Mouse (Mus musculus): ENCODE measurements around the gene Myo5a. TPM values are rescaled to one million over a fixed set of nuclear protein-coding genes. Genes with fewer than 3 reads are reported as not detected.
"Not testable (repeated sequence)": the region's sequence is repeated elsewhere in the genome, so short reads cannot be mapped to it uniquely, and the experiment has no call there.

Myo5a gene
- total and polyA plus RNA-seq, 3 experiments: 3.7 to 45.6 (median 45.4) TPM

DNA sequence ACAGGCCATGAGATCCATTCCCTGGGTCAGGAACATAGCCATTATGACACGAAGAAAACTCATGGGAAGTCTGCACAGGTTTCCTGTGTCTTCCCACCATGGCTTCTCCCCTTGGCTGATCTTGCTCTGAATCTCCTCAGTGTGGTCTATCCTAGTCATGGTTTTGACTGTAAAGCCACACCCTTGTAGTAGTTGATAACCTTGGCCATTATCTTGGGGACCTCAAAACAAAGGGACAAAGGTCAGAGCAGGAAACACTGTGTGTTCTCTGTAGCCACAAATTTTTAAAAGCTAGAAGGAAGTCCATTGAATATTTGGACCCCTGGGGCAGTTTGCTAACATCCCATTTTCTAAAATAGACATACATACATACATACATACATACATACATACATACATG, 177.5 kb downstream of the Myo5a start:
- DNase-seq: no peak

DNA sequence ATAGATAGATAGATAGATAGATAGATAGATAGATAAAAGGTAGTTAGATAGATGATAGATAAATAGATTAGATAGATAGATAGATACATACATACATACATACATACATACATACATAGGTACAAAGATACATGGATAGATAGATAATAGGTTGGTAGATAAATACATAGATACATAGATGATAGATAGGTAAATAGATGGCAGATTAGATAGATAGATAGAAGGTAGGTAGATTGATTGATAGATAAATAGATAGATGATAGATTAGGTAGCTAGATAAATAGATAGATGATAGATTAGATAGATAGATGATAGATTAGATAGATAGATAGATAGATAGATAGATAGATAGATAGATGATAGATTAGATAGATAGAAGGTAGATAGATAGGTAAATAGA, 178.1 kb downstream of the Myo5a start:
- no peak for DNase-seq

DNA sequence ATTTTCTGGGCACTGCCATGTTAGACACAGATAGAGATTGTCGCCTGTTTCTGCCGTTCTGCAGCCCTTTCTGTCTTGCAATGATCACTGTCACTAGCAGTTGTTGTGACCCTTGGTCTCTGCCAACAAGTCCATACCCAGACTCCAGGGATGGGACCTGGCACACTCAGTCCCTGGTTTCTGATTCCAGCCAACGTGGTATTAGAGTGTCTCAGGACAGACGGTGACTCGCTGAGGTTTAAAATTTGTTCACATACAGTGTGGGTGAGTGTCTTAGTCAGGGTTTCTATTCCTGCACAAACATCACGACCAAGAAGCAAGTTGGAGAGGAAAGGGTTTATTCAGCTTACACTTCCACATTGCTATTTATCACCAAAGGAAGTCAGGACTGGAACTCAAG, 182.3 kb downstream of the Myo5a start:
- not testable (repeated sequence) for DNase-seq

DNA sequence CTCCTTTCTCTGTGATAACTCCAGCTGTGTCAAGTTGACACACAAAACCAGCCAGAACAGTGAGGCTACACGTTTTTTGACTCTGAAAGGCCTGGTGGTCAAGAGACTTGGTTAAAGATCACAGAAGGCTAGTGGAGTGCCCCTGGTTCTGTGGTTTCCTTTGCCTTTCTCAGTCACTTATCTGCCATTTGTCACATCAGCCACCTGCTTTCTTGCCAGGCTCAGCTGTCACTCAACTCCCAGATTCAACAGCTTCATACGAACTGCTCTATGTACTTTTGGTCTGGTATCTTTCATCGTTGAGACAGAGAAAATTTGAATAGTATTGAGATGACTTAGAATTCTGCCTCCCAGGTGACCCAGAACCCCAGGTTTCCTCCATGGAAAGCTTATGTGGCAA, 183.0 kb downstream of the Myo5a start:
- DNase-seq: no peak

DNA sequence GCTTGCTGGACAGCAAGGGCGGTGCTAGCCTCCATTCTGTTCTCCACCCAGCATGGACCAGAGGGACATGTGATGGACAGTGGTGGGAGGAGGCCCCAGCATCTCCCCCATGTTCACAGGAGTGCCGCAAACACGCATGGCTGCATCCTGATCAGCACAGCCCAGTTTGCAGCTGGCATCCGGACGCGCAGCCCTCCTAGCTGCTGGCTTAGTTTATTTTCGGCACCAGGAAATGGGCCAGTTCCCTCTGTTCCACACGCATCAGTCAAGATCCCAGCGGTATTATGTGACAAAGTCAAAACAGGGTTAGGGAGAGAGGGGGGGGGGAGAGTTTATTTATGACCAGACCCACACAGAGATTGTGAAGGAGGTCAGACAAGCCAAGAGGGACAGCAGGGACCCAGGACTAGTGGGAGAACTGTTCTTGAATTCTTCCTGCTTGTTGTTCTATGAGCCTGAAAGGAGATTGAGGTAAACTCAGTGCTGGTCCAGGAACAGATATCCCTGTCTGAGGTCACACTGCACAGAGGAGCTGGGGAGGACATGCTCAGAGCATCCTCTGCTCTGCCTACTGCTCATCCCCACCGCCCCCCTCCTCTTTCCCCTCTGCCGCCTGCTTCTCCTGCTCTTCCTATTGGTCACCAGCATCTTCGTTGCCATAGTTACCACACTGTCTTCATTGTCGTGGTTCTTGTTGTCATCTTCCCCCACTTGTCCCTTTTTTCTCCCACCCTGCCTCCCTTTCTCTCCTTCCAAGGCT, 183.6 kb downstream of the Myo5a start:
- no peak for DNase-seq

DNA sequence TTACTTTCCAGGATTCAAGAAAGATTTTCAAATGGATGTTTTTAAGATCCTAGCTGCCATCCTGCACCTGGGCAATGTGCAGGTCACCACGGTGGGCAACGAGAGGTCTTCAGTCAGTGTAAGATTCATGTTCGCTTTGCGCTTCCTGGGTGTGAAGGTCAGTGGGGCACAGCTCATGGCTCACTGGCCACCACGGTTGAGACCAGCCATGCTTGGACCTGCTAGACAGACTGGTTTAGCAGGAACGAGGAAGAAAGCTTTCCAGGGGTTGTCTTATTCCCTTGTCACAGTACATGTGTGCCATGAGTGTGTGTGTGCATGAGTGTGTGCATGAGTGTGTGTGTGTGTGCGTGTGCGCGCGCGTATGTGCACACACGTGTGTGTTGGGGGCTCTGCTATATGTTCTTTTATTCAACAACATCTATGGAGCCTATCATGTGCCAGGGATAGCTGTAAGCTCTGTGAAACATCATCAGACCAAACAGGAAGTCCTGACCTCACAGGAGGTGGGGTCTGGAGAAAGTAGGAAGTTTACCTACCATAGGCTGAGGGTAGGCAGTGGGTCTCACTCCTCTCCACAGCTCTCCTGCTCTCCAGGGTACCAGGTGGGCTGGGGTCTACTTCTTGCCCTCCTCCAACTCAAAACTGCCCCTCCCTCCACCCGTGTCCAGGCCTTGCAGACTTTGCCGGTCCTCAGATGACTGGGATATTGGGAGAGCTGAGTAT, 185.2 kb downstream of the Myo5a start:
- no peak for DNase-seq

DNA sequence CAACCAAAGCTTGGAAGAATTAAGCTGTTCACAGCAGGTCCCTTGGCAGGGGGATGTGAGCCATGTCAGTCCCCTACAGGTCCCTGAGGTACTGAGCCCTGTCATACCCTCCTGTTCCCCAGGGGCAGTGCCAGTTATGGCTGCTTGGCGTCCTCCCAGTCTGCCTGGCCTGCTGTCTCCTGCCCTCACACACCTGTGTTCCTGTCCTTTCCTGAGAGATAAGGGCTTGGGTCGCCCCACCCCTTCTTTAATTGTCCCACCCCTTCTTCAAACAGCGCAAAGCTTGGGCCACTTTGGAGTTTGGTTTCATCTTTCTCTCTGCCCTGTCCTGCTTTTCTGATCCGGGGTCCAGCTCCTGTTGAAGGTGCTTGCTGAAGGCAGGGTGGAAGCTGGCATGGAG, 188.0 kb downstream of the Myo5a start:
- no peak for DNase-seq

DNA sequence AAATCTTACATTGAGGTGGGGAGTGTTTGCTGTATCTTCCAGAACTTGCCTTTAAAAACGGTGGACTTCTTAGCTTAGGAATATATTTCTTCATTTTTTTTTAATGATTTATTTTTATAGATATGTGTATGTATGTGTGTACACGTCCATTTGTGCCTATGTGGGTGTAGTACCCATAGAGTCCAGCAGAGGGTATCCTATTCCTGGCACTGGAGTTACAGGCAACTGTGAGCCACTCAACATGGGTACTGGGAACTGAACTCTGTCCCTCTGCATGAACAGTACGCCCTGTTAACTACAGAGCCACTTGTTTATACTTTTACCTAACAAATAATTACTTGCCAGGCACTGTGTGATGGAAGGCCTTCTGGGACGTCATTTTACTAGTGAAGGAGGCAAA, 188.8 kb downstream of the Myo5a start:
- no peak for DNase-seq

DNA sequence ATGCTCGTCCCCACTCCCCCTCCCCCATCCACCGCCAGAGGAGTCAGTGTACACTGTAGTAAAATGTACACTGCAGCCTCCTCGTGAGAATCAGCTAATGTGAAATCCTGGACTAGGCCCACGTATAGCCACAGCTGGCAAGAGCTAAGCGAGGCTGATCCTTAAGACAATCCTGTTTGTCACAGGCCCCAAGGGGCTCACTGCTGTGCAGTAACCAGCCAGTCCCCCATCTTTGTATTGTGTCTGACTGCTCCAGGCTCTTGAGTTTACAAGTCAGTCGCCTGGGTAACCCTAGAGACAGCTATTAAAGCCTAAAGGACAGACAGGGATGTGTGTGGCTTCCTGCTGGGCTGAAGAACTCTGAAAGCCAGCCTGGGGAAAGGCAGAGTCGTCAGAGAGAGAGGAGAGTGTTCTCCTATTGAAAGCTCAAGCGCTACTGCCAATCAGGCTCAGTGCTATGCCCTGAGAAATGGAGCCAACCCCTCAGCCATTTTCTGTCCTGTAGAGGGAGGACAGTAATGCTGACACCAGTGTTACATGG, 190.6 kb downstream of the Myo5a start:
- no peak for DNase-seq

DNA sequence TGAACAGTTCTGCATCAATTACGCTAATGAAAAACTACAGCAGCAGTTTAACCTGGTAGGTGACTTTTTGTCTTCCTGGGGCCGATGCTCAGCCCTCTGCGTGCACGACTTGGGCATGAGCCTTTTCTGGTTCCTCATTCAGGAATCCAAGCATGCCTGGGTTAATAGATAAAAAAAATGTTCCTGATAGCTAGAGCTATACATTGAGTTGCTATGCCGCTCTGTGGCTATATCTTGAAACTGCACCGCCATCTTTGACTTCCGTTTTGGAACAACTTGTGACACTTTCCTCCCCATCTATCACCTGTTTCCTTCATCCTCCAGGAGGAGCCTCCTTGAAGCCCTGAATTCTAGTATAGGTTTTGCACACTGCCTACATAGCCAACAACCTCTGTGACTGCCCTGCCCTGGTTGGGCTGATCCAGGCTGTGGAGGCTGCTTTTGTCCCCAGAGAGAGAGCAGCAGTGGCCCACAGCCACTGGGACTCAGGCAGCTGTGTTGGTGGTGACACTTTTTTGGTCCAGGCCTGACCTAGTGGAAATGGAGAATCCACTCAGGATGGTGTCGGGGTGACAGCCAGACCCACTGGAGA, 191.5 kb downstream of the Myo5a start:
- no peak for DNase-seq

DNA sequence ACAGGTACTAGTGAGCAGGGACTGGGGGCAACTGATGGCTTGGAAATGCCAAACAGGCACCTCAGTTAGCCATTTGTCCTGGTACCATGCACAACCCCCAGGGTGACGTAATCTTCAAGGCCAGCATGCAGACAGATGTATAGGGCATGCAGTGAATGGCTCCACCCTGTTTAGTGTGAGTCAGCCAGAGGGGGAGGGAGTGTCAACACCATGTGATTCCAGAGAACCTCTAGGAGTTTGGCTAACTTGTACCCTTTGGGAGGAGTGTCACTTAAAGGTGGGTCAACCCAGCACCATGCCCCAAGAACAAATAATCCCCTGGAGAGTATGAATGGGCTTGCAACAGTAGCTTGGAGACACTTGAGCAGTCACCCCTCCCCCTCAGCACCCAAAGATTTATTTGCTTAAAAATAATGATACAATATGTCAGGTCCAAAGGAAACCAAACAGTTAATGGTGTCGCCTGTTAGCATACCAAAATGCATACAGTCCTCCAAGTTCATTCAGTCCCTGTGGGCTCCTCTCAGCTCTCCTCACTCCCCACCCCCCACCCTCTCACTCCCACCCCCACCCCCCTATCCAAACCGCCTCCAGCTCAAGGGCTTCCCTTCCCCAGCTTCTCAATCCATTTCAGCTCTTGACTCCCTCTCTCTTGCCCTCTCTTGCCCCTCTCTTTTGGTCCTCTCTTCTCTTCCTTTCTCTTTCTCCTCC, 193.3 kb downstream of the Myo5a start:
- DNase-seq: no peak

DNA sequence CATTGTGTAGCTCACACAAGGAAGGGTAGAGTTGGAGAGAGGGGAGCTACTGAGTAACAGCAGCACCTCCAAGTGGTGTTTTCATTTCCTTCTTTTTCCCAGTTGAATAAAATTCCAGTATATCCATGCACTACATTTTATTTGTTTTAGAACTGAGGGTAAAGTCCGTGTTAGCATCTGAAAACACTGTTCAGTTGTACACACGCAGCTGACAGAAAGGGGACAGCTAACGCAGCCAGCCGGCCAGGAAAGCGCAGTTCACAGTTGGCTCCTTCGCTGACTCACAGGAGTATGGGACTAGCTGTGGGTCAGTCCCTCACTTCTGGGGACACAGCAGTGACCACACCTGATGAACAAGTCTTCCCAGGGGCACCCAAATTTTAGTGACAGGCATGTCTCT, 196.3 kb downstream of the Myo5a start:
- DNase-seq: no peak

DNA sequence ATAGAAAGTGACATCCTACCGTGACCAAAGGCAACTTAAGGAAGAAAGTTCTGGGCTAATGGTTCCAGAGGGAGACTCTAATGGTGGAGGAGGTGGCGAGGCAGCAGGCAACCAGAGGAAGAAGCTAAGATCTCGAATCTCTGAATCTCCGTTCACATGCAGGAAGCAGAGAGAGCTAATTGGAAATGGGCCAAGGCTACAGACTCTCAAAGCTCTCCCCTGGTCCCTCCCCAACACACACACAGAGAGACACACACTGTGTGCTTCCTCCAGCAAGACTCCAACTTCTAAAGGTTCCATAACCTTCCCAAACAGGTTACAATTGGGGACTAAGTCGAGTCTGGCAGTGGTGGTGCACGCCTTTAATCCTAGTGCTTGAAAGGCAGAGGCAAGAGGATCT, 199.6 kb downstream of the Myo5a start:
- DNase-seq: no peak

DNA sequence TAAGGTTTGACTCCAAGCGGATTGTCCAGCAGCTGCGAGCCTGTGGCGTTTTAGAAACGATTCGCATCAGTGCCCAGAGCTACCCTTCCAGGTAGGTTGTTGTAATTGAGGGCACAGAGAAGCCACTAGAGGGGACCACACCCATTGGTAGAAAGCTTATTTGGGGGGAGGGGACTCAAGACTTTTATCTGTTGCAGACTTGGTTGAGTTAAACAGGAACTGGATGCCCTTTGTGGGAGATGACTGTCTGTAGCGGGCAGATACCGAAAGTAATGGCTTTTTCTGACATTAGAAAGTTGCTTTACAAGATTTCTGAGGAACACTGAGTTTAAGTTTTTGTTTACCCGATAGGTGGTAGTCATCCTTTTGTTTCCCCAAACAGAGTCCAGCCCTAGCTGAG, 200.7 kb downstream of the Myo5a start:
- no peak for DNase-seq

Other genes starting within 250 kb of the Myo5a start
- under 1 TPM in 1 of 2 experiments, not detected in 1; 0.23 TPM for gene Onecut1, start 209.1 kb upstream of the Myo5a start, total RNA-seq (2021)
- gene Onecut1, start 209.1 kb upstream of the Myo5a start, polyA plus RNA-seq (2012; rRNA removed): 0.02 TPM in 1 of 2 replicates, not detected in the other
- gene Fam214a, start 118.1 kb upstream of the Myo5a start, total RNA-seq (2021): 10 to 100 TPM; 80.1 to 86.7 TPM
- 16.7 and 21.1 TPM in 2 replicates for gene Fam214a, start 118.1 kb upstream of the Myo5a start, polyA plus RNA-seq (2012; rRNA removed)
- 100 to 1,000 TPM; 301 to 321 TPM for gene Arpp19, start 33.4 kb upstream of the Myo5a start, total RNA-seq (2021)
- gene Arpp19, start 33.4 kb upstream of the Myo5a start, polyA plus RNA-seq (2012; rRNA removed): 5.1 and 5.5 TPM in 2 replicates
- 1 to 10 TPM; 2.5 to 3.7 TPM for gene Myo5c, start 161.0 kb downstream of the Myo5a start, total RNA-seq (2021)
- 0.38 and 1.4 TPM in 2 replicates for gene Myo5c, start 161.0 kb downstream of the Myo5a start, polyA plus RNA-seq (2012; rRNA removed)
- gene Gnb5, start 235.3 kb downstream of the Myo5a start, total RNA-seq (2021): 10 to 100 TPM; 35.4 to 62.6 TPM
- 31.1 and 35.5 TPM in 2 replicates for gene Gnb5, start 235.3 kb downstream of the Myo5a start, polyA plus RNA-seq (2012; rRNA removed)